Mouse (Mus musculus): Measurements from ENCODE around the gene Hist2h2aa1. TPM values are rescaled to one million over a fixed set of nuclear protein-coding genes. Genes with fewer than 3 reads are reported as not detected.
"Not testable (repeated sequence)": the region's sequence is repeated elsewhere in the genome, so short reads cannot be mapped to it uniquely, and the experiment has no call there.

Gene Hist2h2aa1
- polyA plus RNA-seq, 1 experiment, result not detected

GRCm38 (mm10) chr3:96264404-96264949, 19.2 kb downstream of the Hist2h2aa1 start:
- 53% methylated on average over 7 of the region's 7 CpGs for WGBS
- TF ChIP-seq POLR2A (IDR thresholded peaks at IDR 0.05; ENCODE audit: borderline replicate concordance, control insufficient read depth, low read depth, low read length), result no peak
- no peak for TF ChIP-seq CTCF (IDR thresholded peaks at IDR 0.05; ENCODE audit: control insufficient read depth, insufficient read depth, low read length)
- Histone ChIP-seq H3K27ac (ENCODE audit: control insufficient read depth, insufficient read depth, low read depth, low read length, poor library complexity) (peak overlapping the region; percentile 97; the same call in 1 of the 2 replicates), H3K4me3 (replicated peaks; ENCODE audit: control insufficient read depth, low read depth, low read length) (peak overlapping the region; percentile 26), H3K4me1 (ENCODE audit: control insufficient read depth, insufficient read depth, low read length) (no peaks in the 10 kb centered on the region; the same call in 1 of the 2 replicates)

DNA sequence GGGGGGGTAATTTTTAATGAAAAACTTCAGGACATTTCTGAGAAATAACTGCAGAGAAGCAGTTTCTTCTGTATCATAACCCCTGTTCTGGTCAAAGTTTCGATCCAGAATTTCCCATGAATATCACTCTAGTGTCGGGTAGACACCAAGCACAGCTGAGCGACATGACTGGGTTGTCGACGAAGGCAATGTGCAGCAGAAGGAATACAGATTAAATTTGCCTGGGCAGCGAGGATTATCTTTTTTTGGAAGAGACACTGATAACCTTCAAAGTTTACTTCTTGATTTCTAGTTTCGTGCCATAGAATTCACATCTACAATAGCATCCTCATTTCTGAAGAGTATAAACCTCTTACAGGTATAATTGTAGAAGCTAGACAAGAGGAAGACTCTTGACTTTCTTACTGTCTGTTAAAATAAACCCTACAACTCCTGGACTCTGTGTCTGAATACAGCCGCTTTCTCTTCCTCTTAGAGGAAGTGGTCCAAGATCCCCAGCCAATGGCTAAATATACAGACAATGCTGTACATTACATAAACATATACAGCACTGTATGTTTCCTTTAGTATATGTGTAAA, 20.9 kb downstream of the Hist2h2aa1 start:
- no peak overlapping the region for H3K27ac ChIP-seq (ENCODE audit: control insufficient read depth, insufficient read depth, low read depth, low read length, poor library complexity)

DNA sequence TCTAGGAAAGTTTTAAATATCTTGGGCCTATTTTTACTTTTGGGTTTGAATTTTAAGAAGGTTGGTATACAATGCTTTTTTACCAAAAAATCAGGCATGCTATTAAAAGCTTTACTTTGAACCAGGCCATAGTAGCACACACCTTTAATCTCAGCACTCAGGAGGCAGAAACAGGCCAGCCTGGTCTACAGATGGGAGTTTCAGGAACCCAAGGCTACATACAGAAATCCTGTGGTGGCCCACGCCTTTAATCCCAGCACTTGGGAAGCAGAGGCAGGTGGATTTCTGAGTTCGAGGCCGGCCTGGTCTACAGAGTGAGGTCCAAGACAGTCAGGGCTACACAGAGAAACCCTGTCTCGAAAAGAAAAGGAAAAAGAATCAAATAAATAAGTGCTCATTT, 22.2 kb downstream of the Hist2h2aa1 start:
- 71% methylated on average over 4 of the region's 4 CpGs for WGBS
- no peak for TF ChIP-seq CTCF (IDR thresholded peaks at IDR 0.05; ENCODE audit: control insufficient read depth, insufficient read depth, low read length)
- TF ChIP-seq POLR2A (IDR thresholded peaks at IDR 0.05; ENCODE audit: borderline replicate concordance, control insufficient read depth, low read depth, low read length), result no peak
- Histone ChIP-seq H3K4me1 (ENCODE audit: control insufficient read depth, insufficient read depth, low read length) (no peaks in the 10 kb centered on the region; the same call in 1 of the 2 replicates), H3K4me3 (replicated peaks; ENCODE audit: control insufficient read depth, low read depth, low read length) (no peak overlapping the region), H3K27ac (ENCODE audit: control insufficient read depth, insufficient read depth, low read depth, low read length, poor library complexity) (peak overlapping the region; percentile 59)

More for the DNA sequence above, 20.9 kb downstream of the Hist2h2aa1 start:
- TF ChIP-seq POLR2A (IDR thresholded peaks at IDR 0.05; ENCODE audit: borderline replicate concordance, control insufficient read depth, low read depth, low read length), result no peak
- no peak for TF ChIP-seq CTCF (IDR thresholded peaks at IDR 0.05; ENCODE audit: control insufficient read depth, insufficient read depth, low read length)
- Histone ChIP-seq H3K4me1 (ENCODE audit: control insufficient read depth, insufficient read depth, low read length) (no peaks in the 10 kb centered on the region; the same call in 1 of the 2 replicates), H3K4me3 (replicated peaks; ENCODE audit: control insufficient read depth, low read depth, low read length) (no peak overlapping the region)
- 59% methylated on average over 8 of the region's 8 CpGs for WGBS

DNA sequence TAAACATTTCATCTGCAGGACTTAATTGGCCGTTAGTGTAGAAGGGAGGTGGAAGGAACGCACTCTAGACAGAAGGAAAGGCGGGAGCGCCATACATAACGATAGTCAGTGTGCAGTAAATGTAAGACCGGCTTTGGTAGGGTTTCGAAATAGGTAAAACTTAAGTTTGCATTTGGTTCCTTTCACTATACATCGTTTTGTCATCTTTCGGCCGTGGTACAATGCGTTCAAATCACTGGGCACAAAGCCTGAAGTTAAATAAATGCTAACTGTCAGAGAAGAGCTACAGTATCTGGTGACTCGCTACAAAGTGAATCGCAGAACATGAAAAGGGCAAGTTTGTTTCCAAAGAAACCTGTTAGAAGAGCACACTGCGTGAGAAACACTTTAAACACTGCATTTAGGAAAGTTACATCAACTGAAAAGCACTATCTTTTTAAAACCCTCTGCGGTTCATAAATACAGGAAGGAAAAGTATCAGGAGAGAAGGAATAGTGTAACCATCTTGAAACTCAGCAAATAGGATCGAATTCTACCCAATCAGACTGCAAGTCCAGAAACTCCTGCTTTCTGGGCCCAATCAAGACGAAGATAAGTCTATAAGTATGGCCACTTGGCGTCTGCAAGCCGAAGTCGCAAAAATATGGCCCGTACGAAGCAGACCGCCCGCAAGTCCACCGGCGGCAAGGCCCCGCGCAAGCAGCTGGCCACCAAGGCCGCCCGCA, 22.9 kb downstream of the Hist2h2aa1 start, which contains the start of gene Hist2h3b:
Gene Hist2h3b, plus strand, starts transcription at position 604 of the 725 bp plus-strand sequence.
- Histone ChIP-seq H3K27ac (ENCODE audit: control insufficient read depth, insufficient read depth, low read depth, low read length, poor library complexity) (peak within 1 kb of the TSS; percentile 98), H3K4me1 (ENCODE audit: control insufficient read depth, insufficient read depth, low read length) (no peaks in the 10 kb centered on the region; the same call in 1 of the 2 replicates), H3K4me3 (replicated peaks; ENCODE audit: control insufficient read depth, low read depth, low read length) (peak within 1 kb of the TSS; percentile 75)
- 12% methylated on average over 28 of the region's 30 CpGs for WGBS
- TF ChIP-seq POLR2A (IDR thresholded peaks at IDR 0.05; ENCODE audit: borderline replicate concordance, control insufficient read depth, low read depth, low read length), result peak; percentile 96; the same call in 1 of the 2 replicates
- TF ChIP-seq CTCF (IDR thresholded peaks at IDR 0.05; ENCODE audit: control insufficient read depth, insufficient read depth, low read length), result no peak

GRCm38 (mm10) chr3:96268776-96269378, 23.6 kb downstream of the Hist2h2aa1 start:
- H3K4me1 ChIP-seq (ENCODE audit: control insufficient read depth, insufficient read depth, low read length), result not testable (repeated sequence)
- H3K27ac ChIP-seq (ENCODE audit: control insufficient read depth, insufficient read depth, low read depth, low read length, poor library complexity), result peak overlapping the region; percentile 98
- peak overlapping the region; percentile 64 for H3K4me3 ChIP-seq (replicated peaks; ENCODE audit: control insufficient read depth, low read depth, low read length)
- WGBS, result under 1% methylated on average over 13 of the region's 44 CpGs
- peak; percentile 95; the same call in 1 of the 2 replicates for TF ChIP-seq POLR2A (IDR thresholded peaks at IDR 0.05; ENCODE audit: borderline replicate concordance, control insufficient read depth, low read depth, low read length)

GRCm38 (mm10) chr3:96269511-96270474, 24.5 kb downstream of the Hist2h2aa1 start, which contains the start of gene Hist2h2bb:
Gene Hist2h2bb (plus strand): TSS chr3:96269752.
- Histone ChIP-seq H3K27ac (ENCODE audit: control insufficient read depth, insufficient read depth, low read depth, low read length, poor library complexity) (peak within 1 kb of the TSS; percentile 98), H3K4me1 (ENCODE audit: control insufficient read depth, insufficient read depth, low read length) (no peaks in the 10 kb centered on the region; the same call in 1 of the 2 replicates), H3K4me3 (replicated peaks; ENCODE audit: control insufficient read depth, low read depth, low read length) (peak within 1 kb of the TSS; percentile 75)
- TF ChIP-seq CTCF (IDR thresholded peaks at IDR 0.05; ENCODE audit: control insufficient read depth, insufficient read depth, low read length), result no peak
- TF ChIP-seq POLR2A (IDR thresholded peaks at IDR 0.05; ENCODE audit: borderline replicate concordance, control insufficient read depth, low read depth, low read length), result peak; percentile 93
- under 1% methylated on average over 45 of the region's 45 CpGs for WGBS
